Comparison of ENCODE assay signal across 20 mouse cellular contexts in the genomic region with DNA sequence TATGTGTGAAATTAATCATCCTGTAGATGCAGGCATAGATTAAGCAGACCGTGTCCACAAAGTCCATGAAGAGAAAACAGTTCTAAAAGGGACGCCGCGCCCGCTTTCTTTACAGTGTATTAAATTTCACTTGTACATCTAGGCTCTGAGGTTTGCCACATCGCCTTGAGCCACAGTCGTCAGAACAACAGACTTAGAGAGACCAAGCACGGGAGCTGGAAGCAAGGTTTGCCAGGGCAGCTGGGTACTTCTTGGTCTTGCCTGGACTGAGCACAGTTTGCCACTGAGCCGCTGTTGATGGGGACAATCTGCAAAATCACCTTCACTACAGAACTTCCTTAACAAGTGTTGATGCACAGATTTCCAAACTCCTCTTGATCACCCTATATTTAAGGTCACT.
DNase-seq lines count a peak whose midpoint lies in the region; ATAC-seq and TF ChIP-seq lines count a peak whose summit lies in the region.
"Had no signal": no experiment of that assay in that cellular context is flagged by ENCODE, and none has a peak within 500 bp of the region (broad histone marks: within the 10 kb centered on the region; RNA-seq: fewer than 3 reads in every experiment).

No protein-coding gene starts in this region.

- H3K9me3 ChIP-seq in intestine, embryonic 14.5 days (ENCODE audit: control insufficient read depth, low read length): no peaks in the 10 kb centered on the region
- no peaks in the 10 kb centered on the region for H3K9me3 ChIP-seq in intestine, embryonic 16.5 days (ENCODE audit: control insufficient read depth, low read length)
- no peaks in the 10 kb centered on the region for H3K9me3 ChIP-seq in kidney, embryonic 16.5 days (ENCODE audit: low read length)
- H3K9me3 ChIP-seq in limb, embryonic 10.5 days (replicated peaks): no peaks in the 10 kb centered on the region
- H3K9me3 ChIP-seq in limb, embryonic 14.5 days (ENCODE audit: control insufficient read depth, low read length): no peaks in the 10 kb centered on the region
- H3K9me3 ChIP-seq: forebrain, embryonic 12.5 days; heart, embryonic 10.5 days; hindbrain, embryonic 12.5 days had no signal

- no peak overlapping the region for H3K27ac ChIP-seq in intestine, embryonic 14.5 days (ENCODE audit: low read depth)
- no peak overlapping the region for H3K27ac ChIP-seq in intestine, embryonic 16.5 days (ENCODE audit: low read length)
- no peak overlapping the region for H3K27ac ChIP-seq in kidney, embryonic 16.5 days (ENCODE audit: low read length)
- no peak overlapping the region for H3K27ac ChIP-seq in limb, embryonic 10.5 days
- H3K27ac ChIP-seq in limb, embryonic 14.5 days (replicated peaks; ENCODE audit: low read depth, low read length): no peak overlapping the region
- H3K27ac ChIP-seq: forebrain, embryonic 12.5 days; heart, embryonic 10.5 days; hindbrain, embryonic 12.5 days had no signal

- H3K4me3 ChIP-seq in intestine, embryonic 14.5 days (ENCODE audit: low read depth, low read length): no peak overlapping the region
- H3K4me3 ChIP-seq in intestine, embryonic 16.5 days (ENCODE audit: low read length): no peak overlapping the region
- H3K4me3 ChIP-seq in kidney, embryonic 16.5 days (ENCODE audit: low read length): no peak overlapping the region
- no peak overlapping the region for H3K4me3 ChIP-seq in limb, embryonic 10.5 days
- no peak overlapping the region for H3K4me3 ChIP-seq in limb, embryonic 14.5 days (replicated peaks; ENCODE audit: low read length)
- H3K4me3 ChIP-seq: heart, embryonic 10.5 days; hindbrain, embryonic 12.5 days had no signal

- H3K4me1 ChIP-seq in intestine, embryonic 14.5 days (replicated peaks; ENCODE audit: control insufficient read depth, insufficient read depth, low read length): peaks cover 2% of the 10 kb centered on the region
- no peaks in the 10 kb centered on the region for H3K4me1 ChIP-seq in intestine, embryonic 16.5 days (ENCODE audit: control insufficient read depth, insufficient read depth, low read length)
- H3K4me1 ChIP-seq in kidney, embryonic 16.5 days (ENCODE audit: insufficient read depth, low read length): no peaks in the 10 kb centered on the region
- peaks cover 19% of the 10 kb centered on the region; the same call in 1 of the 2 replicates for H3K4me1 ChIP-seq in limb, embryonic 10.5 days
- H3K4me1 ChIP-seq in limb, embryonic 14.5 days (ENCODE audit: control insufficient read depth, insufficient read depth, low read length): peaks cover 10% of the 10 kb centered on the region
- H3K4me1 ChIP-seq: heart, embryonic 10.5 days; hindbrain, embryonic 12.5 days had no signal

- no peak for TF ChIP-seq POLR2A in limb, embryonic 14.5 days (IDR thresholded peaks at IDR 0.05; ENCODE audit: borderline replicate concordance, extremely low read depth, insufficient read depth, insufficient read length)

- ATAC-seq in intestine, embryonic 14.5 days (replicated peaks; ENCODE audit: low FRiP score, low TSS enrichment, low read depth): no peak
- no peak for ATAC-seq in intestine, embryonic 16.5 days
- ATAC-seq in kidney, embryonic 16.5 days (ENCODE audit: low FRiP score, low TSS enrichment): peak; percentile 75; the same call in 1 of the 2 replicates
- ATAC-seq in limb, embryonic 14.5 days (ENCODE audit: low FRiP score, low read depth): no peak
- no peak for ATAC-seq in inflammation-experienced regulatory T-cells, adult 6 months
- ATAC-seq: forebrain, embryonic 16.5 days; hindbrain, embryonic 16.5 days had no signal

- no peaks in the 10 kb centered on the region for H3K27me3 ChIP-seq in intestine, embryonic 14.5 days (replicated peaks; ENCODE audit: control insufficient read depth, insufficient read depth, low read length)
- H3K27me3 ChIP-seq in intestine, embryonic 16.5 days (replicated peaks; ENCODE audit: control insufficient read depth, insufficient read depth, low read length): no peaks in the 10 kb centered on the region
- no peaks in the 10 kb centered on the region for H3K27me3 ChIP-seq in kidney, embryonic 16.5 days (ENCODE audit: insufficient read depth, low read length)
- no peaks in the 10 kb centered on the region for H3K27me3 ChIP-seq in limb, embryonic 10.5 days (ENCODE audit: low read depth, poor library complexity, severe bottlenecking)
- no peaks in the 10 kb centered on the region for H3K27me3 ChIP-seq in limb, embryonic 14.5 days (ENCODE audit: control insufficient read depth, insufficient read depth, low read length)
- H3K27me3 ChIP-seq: forebrain, embryonic 12.5 days; hindbrain, embryonic 12.5 days had no signal

- H3K36me3 ChIP-seq in intestine, embryonic 14.5 days (ENCODE audit: control insufficient read depth, insufficient read depth, low read length): no peaks in the 10 kb centered on the region
- H3K36me3 ChIP-seq in intestine, embryonic 16.5 days (ENCODE audit: control insufficient read depth, insufficient read depth, low read length): no peaks in the 10 kb centered on the region
- H3K36me3 ChIP-seq in kidney, embryonic 16.5 days (ENCODE audit: insufficient read depth, low read length): no peaks in the 10 kb centered on the region
- no peaks in the 10 kb centered on the region for H3K36me3 ChIP-seq in limb, embryonic 10.5 days
- no peaks in the 10 kb centered on the region for H3K36me3 ChIP-seq in limb, embryonic 14.5 days (ENCODE audit: control insufficient read depth, insufficient read depth, low read length)
- H3K36me3 ChIP-seq: forebrain, embryonic 12.5 days; heart, embryonic 10.5 days; hindbrain, embryonic 12.5 days had no signal

- 0 out of 2 replicates have a peak overlapping the region, but pooled peaks have one; percentile 11 for H3K4me2 ChIP-seq in intestine, embryonic 14.5 days (ENCODE audit: low read length)
- no peak overlapping the region for H3K4me2 ChIP-seq in intestine, embryonic 16.5 days (ENCODE audit: low read depth, low read length)
- no peak overlapping the region for H3K4me2 ChIP-seq in kidney, embryonic 16.5 days (replicated peaks; ENCODE audit: low read depth, low read length)
- no peak overlapping the region for H3K4me2 ChIP-seq in limb, embryonic 14.5 days (replicated peaks; ENCODE audit: low read depth, low read length, severe bottlenecking)

- WGBS in intestine, embryonic 14.5 days: 51% methylated on average over 9 of the region's 9 CpGs
- 64% methylated on average over 9 of the region's 9 CpGs for WGBS in intestine, embryonic 16.5 days
- 23% methylated on average over 9 of the region's 9 CpGs for WGBS in kidney, embryonic 16.5 days
- 82% methylated on average over 9 of the region's 9 CpGs for WGBS in limb, embryonic 10.5 days
- 36% methylated on average over 9 of the region's 9 CpGs for WGBS in limb, embryonic 14.5 days

- no peak overlapping the region for H3K9ac ChIP-seq in intestine, embryonic 14.5 days (ENCODE audit: low read length)
- no peak overlapping the region for H3K9ac ChIP-seq in intestine, embryonic 16.5 days (ENCODE audit: low read depth, low read length)
- H3K9ac ChIP-seq in kidney, embryonic 16.5 days (replicated peaks; ENCODE audit: low read length): no peak overlapping the region
- H3K9ac ChIP-seq in limb, embryonic 14.5 days (ENCODE audit: low read depth, low read length, severe bottlenecking): no peak overlapping the region
- H3K9ac ChIP-seq: forebrain, embryonic 12.5 days; hindbrain, embryonic 12.5 days had no signal

- DNase-seq in intestine, embryonic 14.5 days (ENCODE audit: low spot score): no peak
- no peak for DNase-seq in kidney, postnatal 14 days
- peak; percentile 28 for DNase-seq in limb, embryonic 10.5 days (ENCODE audit: low spot score)
- DNase-seq in limb, embryonic 14.5 days (ENCODE audit: low spot score): peak; percentile 45
- no peak for DNase-seq in right cerebral cortex, postnatal 4 days
- DNase-seq: adrenal gland, adult 2 months; cerebellum, adult 18-20 months; cerebellum, adult 9-11 months; cerebellum, postnatal 36 days; gastrocnemius, postnatal 25 days; heart, postnatal 10 days; heart, postnatal 4 days had no signal

Comparison
In these comparisons a context has a peak if more than half of its experiments do, and no peak if none do; other contexts are left out.
1. DNase-seq: peak in limb, embryonic 10.5 days (single experiment) and limb, embryonic 14.5 days (single experiment); none in intestine, embryonic 14.5 days (single experiment), kidney, postnatal 14 days (single experiment) and right cerebral cortex, postnatal 4 days (single experiment).